Mouse (Mus musculus) brain, embryonic 14.5 days (tissue): Measurements from ENCODE around the gene Wnt10a. TPM values are rescaled to one million over a fixed set of nuclear protein-coding genes. Genes with fewer than 3 reads are reported as not detected.
A peak's percentile ranks its signal among the peaks of the same experiment; 100 is the strongest.

ENCODE experiments used
- DNase-seq: peaks from one replicate; pipeline ENCODE4 v3.0.0-alpha.2; 2011; ENCODE audit warnings: low read depth
- CTCF ChIP-seq: fragments of 200-500 bp; IDR thresholded peaks from 2 replicates; pipeline ENCODE4 v1.5.1; 2012; ENCODE audit warnings: inconsistent platforms, mild to moderate bottlenecking, moderate library complexity, borderline replicate concordance; ENCODE audit not compliant: insufficient read depth, insufficient read length; ENCODE audit errors: extremely low read depth
- POLR2A ChIP-seq: fragments of 200-500 bp; IDR thresholded peaks from 2 replicates; pipeline ENCODE4 v1.6.1; 2012; ENCODE audit warnings: mild to moderate bottlenecking, inconsistent platforms, borderline replicate concordance; ENCODE audit not compliant: poor library complexity, insufficient read depth, insufficient read length, severe bottlenecking; ENCODE audit errors: extremely low read depth
- polyA plus RNA-seq: library from polyadenylated mRNA; depleted of rRNA; stranded (reverse); fragments of >200 nt; gene quantifications from 2 replicates; pipeline ENCODE4 v1.2.3, GENCODE M21; 2012

Wnt10a gene
- polyA plus RNA-seq, 1 experiment, result 0.77 TPM

- DNase-seq, result peak; percentile 81
- no peak for TF ChIP-seq POLR2A
- TF ChIP-seq CTCF, result peak; percentile 85
Observed at GRCm38 (mm10) chr1:74787846-74788245, 3.5 kb upstream of the Wnt10a start.

DNA sequence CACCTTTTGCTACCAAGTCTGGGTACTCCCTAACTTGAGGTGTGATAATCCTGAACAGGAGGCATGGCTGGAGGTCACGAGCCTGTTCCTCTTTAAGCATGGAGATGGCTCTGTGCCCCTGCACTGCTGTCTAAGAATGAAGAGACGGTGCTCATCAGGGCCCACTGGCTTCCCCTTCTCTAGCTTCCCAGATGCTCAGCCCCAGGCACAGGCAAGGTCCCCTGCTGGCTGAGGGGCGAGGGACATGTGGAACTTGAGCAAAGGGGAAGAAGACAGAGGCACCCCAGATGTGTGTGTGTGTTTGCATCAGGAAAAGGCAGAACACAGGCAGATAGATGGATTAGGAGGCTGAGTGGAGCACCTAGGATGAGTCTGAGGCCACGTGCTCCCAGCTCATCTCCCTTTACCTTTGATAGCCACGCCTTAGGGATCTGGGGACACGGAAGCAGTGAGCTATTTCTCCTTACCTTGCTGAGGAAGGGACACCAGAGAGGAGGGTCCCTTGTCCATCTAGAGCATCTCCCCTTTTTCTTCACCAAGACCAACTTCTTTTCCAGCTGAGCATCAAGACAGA lies 2.6 kb upstream of the Wnt10a start:
- no peak for DNase-seq
- TF ChIP-seq CTCF (no peak), POLR2A (no peak)

DNA sequence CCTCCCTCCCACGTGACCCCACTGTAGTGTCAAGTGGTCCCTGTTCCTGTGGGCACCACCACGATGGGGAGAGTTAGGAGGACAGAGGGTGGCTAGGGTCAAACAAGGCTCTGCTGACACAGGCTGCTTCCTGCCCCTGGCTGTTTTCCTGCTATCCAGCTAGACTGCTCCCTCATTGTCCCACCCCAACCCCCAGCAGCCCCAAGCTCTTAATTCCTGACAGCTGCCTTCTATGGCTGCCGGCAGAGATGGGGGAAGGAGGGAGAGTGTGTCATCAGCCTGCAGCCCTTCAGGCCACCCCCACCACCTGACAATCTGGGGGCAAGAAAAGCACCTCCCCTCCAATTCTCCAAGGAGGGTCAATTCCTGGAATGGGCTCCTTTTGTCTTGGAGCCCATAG lies 1.2 kb upstream of the Wnt10a start:
- TF ChIP-seq CTCF (no peak), POLR2A (no peak)
- no peak for DNase-seq

DNA sequence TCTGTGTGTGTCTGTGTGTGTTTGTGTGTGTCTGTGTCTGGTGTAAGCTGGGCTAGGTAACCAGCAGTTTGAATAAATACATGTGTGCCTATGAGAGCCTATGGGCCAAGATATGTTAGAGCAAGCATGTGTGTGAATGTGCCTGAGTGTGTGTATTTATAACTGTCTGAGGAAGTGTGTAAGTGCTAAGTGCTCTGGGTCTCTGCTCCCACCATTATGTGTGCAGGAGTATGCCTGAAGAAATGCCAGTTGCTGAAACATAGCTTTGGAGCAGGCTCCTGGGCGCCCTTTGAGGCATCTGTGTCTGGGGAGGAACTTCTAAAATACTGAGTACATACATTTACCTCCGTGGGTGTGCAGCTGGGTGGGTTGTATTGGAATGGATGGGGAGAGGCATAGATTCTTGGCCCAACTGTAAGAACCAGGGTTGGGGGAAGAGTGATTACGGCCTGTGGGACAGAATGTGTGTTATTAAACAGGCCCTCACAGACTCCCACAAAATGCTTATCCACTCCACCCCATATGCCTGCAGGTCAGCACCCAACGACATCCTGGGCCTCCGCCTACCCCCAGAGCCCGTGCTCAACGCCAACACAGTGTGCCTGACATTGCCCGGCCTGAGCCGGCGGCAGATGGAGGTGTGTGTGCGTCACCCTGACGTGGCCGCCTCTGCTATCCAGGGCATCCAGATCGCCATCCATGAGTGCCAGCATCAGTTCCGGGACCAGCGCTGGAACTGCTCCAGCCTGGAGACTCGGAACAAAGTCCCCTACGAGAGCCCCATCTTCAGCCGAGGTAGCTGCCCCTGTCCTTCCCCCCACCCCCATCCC lies 1.7 kb downstream of the Wnt10a start:
- no peak for DNase-seq
- no peak for TF ChIP-seq POLR2A
- TF ChIP-seq CTCF, result no peak

DNA sequence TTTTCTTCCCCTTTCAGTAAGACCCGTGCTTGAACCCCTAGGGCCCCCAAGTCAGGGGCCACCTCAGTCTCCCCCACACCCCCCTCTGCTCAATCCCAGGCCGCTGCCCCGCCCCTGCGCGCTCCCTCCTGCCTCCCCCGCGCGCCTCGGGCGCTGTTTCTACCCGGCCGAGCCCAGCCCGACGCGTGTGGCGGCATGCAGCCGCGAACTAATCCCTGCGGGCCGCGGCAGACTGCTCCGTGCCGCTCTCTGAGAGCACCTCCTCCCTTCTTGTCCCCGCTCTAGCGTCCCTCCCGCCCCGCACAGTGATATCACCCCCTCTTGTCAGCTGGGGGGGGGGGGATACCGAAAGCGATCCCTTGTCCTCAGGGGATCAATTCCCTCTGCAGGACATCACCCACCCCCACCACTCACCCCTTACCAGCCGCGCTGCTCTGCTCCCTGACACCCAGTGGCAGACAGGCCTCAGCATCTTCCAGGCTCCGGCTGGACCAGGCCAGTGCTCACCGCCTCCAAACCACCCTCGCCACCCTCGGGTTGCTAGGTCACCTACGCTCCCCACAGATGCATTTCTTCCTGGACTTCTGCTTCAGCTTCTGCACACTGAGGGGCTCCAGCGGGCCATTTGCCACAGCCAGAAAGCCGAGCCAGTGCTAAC lies 3.3 kb downstream of the Wnt10a start:
- peak; percentile 51 for DNase-seq
- TF ChIP-seq CTCF, result no peak
- TF ChIP-seq POLR2A, result no peak

GRCm38 (mm10) chr1:74795145-74795529 lies 3.8 kb downstream of the Wnt10a start:
- no peak for TF ChIP-seq POLR2A
- TF ChIP-seq CTCF, result no peak
- no peak for DNase-seq

DNA sequence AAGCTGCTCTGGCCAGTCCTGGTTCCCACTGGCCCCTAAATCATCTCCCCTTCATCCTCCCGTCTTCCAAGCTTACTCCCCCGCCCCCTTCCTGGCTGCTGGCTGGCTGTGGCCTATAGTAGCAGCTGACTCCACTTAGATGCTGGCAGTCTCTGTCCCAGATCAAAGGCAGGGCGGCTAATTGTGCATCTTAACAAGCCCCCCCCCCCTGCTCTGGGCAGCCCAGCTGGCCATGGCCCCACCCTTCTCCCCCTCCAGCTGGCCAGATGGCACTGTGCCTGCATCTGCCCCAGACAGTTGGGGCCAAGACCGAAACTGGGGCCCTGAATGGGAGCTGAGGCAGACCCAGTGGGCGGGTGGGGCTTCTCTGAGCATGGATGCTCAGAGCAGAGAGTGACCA lies 6.1 kb downstream of the Wnt10a start:
- no peak for TF ChIP-seq CTCF
- TF ChIP-seq POLR2A, result no peak
- DNase-seq, result peak; percentile 95

DNA sequence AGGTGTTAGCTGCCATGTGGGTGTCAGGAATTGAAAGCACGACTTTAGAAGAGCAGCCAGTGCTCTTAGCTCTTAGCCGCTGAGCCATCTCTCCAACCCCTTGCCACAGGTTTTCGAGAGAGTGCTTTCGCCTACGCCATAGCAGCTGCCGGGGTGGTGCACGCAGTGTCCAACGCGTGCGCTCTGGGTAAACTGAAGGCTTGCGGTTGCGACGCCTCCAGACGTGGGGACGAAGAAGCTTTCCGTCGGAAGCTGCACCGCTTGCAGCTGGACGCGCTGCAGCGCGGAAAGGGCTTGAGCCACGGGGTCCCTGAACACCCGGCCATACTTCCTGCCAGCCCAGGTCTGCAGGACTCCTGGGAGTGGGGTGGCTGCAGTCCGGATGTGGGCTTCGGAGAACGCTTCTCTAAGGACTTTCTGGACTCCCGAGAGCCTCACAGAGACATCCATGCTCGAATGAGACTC lies 9.1 kb downstream of the Wnt10a start:
- DNase-seq, result peak; percentile 42
- no peak for TF ChIP-seq CTCF
- TF ChIP-seq POLR2A, result no peak

- no peak for DNase-seq
- no peak for TF ChIP-seq CTCF
- no peak for TF ChIP-seq POLR2A
Observed at GRCm38 (mm10) chr1:74801631-74802140, 10.4 kb downstream of the Wnt10a start.

DNA sequence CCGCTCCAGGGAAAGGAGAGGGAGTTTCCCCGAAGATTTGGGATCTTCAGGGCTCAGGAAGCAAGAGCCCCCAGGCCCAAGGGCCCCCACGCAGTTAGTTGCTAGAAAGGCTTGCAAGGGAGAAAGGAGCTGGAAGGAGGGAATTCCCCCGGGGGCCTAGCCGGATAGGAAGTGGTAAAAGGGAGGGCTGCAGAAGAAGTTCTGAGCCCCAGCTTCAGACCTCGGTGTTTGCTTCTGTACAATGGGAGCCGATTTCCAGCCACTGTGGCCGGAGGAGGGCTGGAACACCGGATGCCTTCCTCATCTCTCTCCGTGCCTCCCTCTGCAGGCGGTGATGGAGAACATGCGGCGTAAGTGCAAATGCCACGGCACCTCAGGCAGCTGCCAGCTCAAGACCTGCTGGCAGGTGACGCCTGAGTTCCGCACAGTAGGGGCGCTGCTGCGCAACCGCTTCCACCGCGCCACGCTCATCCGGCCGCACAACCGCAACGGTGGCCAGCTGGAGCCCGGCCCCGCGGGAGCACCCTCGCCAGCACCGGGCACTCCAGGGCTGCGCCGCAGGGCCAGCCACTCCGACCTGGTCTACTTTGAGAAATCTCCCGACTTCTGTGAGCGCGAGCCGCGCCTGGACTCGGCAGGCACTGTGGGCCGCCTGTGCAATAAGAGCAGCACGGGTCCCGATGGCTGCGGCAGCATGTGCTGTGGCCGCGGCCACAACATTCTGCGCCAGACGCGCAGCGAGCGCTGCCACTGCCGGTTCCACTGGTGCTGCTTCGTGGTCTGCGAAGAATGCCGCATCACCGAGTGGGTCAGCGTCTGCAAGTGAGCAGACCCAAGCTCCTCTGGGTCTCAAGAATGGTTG lies 11.7 kb downstream of the Wnt10a start:
- DNase-seq, result peak; percentile 87
- TF ChIP-seq CTCF, result peak; percentile 56
- TF ChIP-seq POLR2A, result 0 out of 2 replicates have a peak, but pooled peaks have one; percentile 13
